Mouse (Mus musculus) cerebellum, postnatal 36 days (tissue): ENCODE measurements around the gene Ripor1.
A peak's percentile ranks its signal among the peaks of the same experiment; 100 is the strongest.
"Not testable (repeated sequence)": the region's sequence is repeated elsewhere in the genome, so short reads cannot be mapped to it uniquely, and the experiment has no call there.

ENCODE experiments used
- DNase-seq, 2 experiments: peaks; one replicate each; pipeline ENCODE4 v3.0.0; 2021 to 2022; ENCODE audit warnings: mixed read lengths in 2 of 2

Ripor1 gene

GRCm38 (mm10) chr8:105604804-105605381, at the start of gene Ripor1:
Gene Ripor1 (plus strand): TSS chr8:105605255.
- DNase-seq = peak; percentile 64 to 76

GRCm38 (mm10) chr8:105562863-105563262, 42.2 kb upstream of the Ripor1 start:
- DNase-seq = no peak

GRCm38 (mm10) chr8:105563871-105564270, 41.2 kb upstream of the Ripor1 start:
- no peak for DNase-seq

GRCm38 (mm10) chr8:105564573-105565229, 40.4 kb upstream of the Ripor1 start:
- not testable (repeated sequence) for DNase-seq

GRCm38 (mm10) chr8:105565401-105565881, 39.6 kb upstream of the Ripor1 start:
- DNase-seq = no peak

GRCm38 (mm10) chr8:105565952-105566702, 38.9 kb upstream of the Ripor1 start, which contains the start of gene Atp6v0d1:
Gene Atp6v0d1 (minus strand): TSS chr8:105566047.
- peak; percentile 99 for DNase-seq

GRCm38 (mm10) chr8:105566703-105567595, 38.1 kb upstream of the Ripor1 start:
- DNase-seq = peak in 1 of 2 experiments; percentile 25

GRCm38 (mm10) chr8:105571810-105572209, 33.2 kb upstream of the Ripor1 start:
- no peak for DNase-seq

GRCm38 (mm10) chr8:105573427-105573826, 31.6 kb upstream of the Ripor1 start:
- DNase-seq = peak in 1 of 2 experiments; percentile 33

- no peak for DNase-seq
Measured at GRCm38 (mm10) chr8:105574741-105575140, 30.3 kb upstream of the Ripor1 start.

- DNase-seq = no peak
Measured at GRCm38 (mm10) chr8:105575538-105575937, 29.5 kb upstream of the Ripor1 start.

- no peak for DNase-seq
Measured at GRCm38 (mm10) chr8:105579719-105580118, 25.3 kb upstream of the Ripor1 start.

GRCm38 (mm10) chr8:105592431-105592830, 12.6 kb upstream of the Ripor1 start:
- no peak for DNase-seq

GRCm38 (mm10) chr8:105593859-105594258, 11.2 kb upstream of the Ripor1 start:
- no peak for DNase-seq

- no peak for DNase-seq
Measured at GRCm38 (mm10) chr8:105594451-105595242, 10.4 kb upstream of the Ripor1 start.

- peak; percentile 62 to 71 for DNase-seq
Measured at GRCm38 (mm10) chr8:105596362-105597034, 8.6 kb upstream of the Ripor1 start.

GRCm38 (mm10) chr8:105598777-105599176, 6.3 kb upstream of the Ripor1 start:
- DNase-seq = no peak

GRCm38 (mm10) chr8:105601301-105601700, 3.8 kb upstream of the Ripor1 start:
- no peak for DNase-seq

GRCm38 (mm10) chr8:105602540-105602939, 2.5 kb upstream of the Ripor1 start:
- DNase-seq = not testable (repeated sequence)

- DNase-seq = peak; percentile 47 to 51
Measured at GRCm38 (mm10) chr8:105605491-105606188, 585 bp downstream of the Ripor1 start.
